Mouse (Mus musculus): ENCODE measurements around the gene Ces2f.
"Not testable (repeated sequence)": the region's sequence is repeated elsewhere in the genome, so short reads cannot be mapped to it uniquely, and the experiment has no call there.

Gene Ces2f

DNA sequence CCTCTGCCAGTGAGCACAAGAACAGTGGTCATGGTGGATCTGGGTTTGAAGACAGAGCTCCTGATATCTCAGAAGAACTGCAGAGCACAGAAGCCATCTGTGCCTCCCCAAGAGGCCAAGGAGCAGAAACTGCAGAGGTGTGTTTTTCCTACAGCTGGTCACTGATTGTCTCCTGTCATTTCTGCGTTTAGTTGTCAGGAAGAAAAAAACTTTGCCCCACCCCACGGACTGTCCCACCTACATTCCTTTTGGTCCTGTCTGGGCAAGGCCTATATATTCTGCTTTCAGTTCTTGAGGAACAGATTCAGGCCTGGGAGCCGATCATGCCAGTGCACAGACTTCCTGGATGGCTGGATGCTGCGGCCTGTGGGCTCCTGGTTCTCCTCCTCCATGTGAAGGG, at the start of gene Ces2f:
Gene Ces2f (plus strand): TSS at position 301 of the 400 bp plus-strand sequence.
- no peak for DNase-seq

GRCm38 (mm10) chr8:104901746-104902145, 45.4 kb upstream of the Ces2f start:
- no peak for DNase-seq

DNA sequence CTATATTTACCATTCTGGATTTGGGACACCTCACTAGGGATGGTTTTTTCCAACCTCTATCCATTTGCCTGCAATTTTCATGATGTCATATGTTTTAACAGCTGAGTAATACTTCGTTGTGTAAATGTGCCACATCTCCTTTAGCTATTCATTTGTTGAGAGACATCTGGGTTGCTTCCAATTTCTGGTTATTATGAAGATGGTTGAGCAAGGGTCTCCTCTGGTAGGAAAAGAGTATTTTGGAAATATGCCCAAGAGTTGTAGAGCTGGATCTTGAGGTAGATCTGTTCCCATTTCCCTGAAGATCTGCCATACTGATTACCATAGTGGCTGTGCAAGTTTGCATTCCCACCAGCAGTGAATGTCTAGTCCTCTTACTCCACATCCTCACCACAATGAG, 40.0 kb upstream of the Ces2f start:
- DNase-seq, result no peak

DNA sequence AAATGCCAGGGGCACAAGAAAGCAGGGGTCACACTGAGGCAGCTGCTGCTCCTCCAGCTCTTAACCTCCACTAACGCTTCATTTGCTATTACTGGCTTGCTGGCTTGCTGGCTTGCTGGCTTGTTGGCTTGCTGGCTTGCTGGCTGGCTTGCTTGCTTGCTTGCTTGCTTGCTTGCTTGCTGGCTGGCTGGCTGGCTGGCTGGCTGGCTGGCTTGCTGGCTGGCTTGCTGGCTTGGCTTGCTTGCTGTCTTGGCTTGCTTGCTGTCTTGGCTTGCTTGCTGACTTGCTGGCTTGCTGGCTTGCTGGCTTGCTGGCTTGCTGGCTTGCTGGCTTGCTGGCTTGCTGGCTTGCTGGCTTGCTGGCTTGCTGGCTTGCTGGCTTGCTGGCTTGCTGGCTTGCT, 38.1 kb upstream of the Ces2f start:
- DNase-seq, result not testable (repeated sequence)

DNA sequence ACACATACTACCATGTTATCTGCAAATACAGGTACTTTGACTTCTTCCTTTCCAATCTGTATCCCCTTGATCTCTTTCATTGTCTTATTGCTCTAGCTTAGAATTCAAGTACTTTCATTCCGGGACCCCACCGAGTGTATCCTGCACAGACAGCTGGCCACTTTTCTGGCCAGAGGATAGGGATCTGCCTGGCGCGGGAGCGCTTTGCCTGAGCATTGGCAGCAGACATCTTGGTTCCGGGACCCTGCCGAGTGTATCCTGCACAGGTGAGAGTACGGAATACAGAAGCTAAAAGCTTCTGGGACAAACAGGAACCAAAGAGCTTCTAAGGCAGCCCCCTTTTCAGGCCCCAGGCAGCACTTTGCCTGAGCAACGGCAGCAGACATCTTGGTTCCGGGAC, 37.5 kb upstream of the Ces2f start:
- not testable (repeated sequence) for DNase-seq

DNA sequence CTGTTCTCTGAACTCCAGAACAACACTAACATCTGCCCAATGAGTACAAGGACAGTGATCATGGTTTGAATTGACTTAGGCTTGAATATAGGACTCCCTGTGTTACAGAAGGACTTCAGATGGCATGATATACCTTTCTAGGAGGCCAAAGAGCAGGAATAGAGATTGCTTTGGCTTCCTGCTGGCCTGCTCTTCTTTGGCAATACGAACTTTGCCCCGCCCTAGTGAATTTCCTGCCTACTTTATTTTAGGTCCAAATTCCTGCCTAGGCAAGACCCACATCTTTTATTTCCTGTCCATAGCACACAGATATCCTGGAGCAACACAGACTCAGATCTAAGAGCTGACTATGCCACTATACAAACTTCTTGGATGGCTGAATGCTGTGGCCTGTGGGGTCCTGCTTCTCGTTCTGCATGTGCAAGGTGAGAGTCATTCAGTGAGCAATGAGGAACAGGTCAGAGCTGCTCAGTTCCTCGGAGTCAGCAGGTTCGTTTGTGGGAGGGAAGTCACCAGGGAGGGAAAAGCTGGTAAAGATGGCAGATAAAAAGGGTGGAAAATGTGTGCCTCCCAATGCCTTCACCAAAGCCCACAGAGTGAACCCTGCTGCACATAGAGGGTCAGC, 21.1 kb upstream of the Ces2f start, which contains the start of gene Ces2e:
Gene Ces2e (plus strand): TSS at position 289 of the 625 bp plus-strand sequence.
- DNase-seq, result no peak

DNA sequence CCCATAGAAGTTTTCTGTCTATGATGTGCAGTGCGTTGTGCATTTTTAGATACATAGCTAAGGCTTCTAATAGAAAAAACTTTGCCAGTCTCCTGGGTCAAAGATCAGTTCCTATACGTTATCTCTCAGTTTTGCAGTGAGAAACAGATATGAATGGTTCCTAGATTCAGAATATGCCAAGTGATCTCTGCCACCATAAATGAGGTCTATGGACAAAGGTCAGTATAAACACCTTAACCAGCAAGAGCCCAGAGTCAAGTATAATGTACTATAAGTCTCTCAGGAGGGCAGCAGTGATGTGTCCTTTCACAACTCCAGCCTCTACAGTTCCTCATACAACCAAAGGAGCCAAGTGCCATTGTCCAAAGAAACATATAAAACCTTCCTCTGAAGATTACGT, 19.9 kb upstream of the Ces2f start:
- DNase-seq, result no peak

GRCm38 (mm10) chr8:104944665-104945064, 2.5 kb upstream of the Ces2f start:
- no peak for DNase-seq

- no peak for DNase-seq
Observed at GRCm38 (mm10) chr8:104949031-104949430, 1.9 kb downstream of the Ces2f start.

DNA sequence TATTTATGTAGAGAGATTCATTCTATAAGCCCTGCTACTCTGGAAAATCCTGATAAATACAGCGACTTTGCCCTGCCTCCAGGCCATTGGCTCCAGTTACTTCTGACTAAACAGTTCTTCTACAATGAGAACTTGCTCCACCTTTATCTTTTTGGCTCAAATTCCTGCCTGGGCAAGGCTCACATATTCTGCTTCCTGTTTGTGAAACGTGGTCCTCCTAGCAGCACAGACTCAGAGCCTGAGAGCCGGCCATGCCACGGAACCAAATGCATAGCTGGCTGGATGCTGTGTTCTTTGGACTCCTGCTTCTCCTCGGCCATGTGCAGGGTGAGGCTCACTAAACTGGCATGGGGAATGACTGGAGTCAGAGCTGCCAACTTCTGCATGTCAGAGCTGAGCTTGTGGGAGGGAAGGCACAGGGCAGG, 14.4 kb downstream of the Ces2f start, which contains the start of gene Ces2g:
Gene Ces2g (plus strand): TSS at position 182 of the 425 bp plus-strand sequence.
- DNase-seq, result no peak

GRCm38 (mm10) chr8:104962229-104962901, 15.2 kb downstream of the Ces2f start:
- no peak for DNase-seq

GRCm38 (mm10) chr8:104963375-104963894, 16.3 kb downstream of the Ces2f start:
- DNase-seq, result no peak

- no peak for DNase-seq
Observed at GRCm38 (mm10) chr8:104984126-104984525, 37.0 kb downstream of the Ces2f start.

DNA sequence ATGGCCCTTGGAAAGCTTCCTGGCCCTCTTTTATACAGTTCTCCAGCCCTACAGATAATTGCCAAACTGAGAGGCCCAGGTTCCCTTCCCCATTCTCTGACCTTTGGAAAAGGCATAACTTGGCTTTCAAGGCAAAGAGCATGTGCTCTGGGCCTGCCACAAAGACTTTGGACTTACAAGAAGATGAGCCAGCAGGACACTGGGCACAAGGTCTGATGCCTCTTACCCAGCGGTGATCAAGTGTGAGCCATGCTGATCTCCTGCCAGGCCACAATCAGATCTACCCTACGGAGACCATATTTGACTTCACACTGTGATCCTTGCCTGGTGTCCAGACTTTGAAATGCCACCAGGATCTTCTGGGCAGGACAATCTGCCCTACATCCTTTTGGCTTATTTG, 37.8 kb downstream of the Ces2f start:
- no peak for DNase-seq

GRCm38 (mm10) chr8:104998191-104998590, 51.0 kb downstream of the Ces2f start:
- no peak for DNase-seq

GRCm38 (mm10) chr8:104999183-104999582, 52.0 kb downstream of the Ces2f start:
- DNase-seq, result no peak

GRCm38 (mm10) chr8:105000586-105000985, 53.4 kb downstream of the Ces2f start, which contains the start of gene Ces2h:
TSS of gene Ces2h (plus strand) at chr8:105000853.
- DNase-seq, result no peak
